Mouse (Mus musculus): ENCODE measurements at regions not wholly inside any gene's neighbourhood (a gene's known extent, or its start where the extent isn't known, plus 50 kb on each side); places are given as distances from the start of the nearest gene placed in this dataset.
"Not testable (repeated sequence)": the region's sequence is repeated elsewhere in the genome, so short reads cannot be mapped to it uniquely, and the experiment has no call there.

- intact Hi-C loops (cut with DNase I): no loop called here
- no peak for TF ChIP-seq CTCF (IDR thresholded peaks at IDR 0.05)
- H3K27ac ChIP-seq: no peak overlapping the region
- no peak overlapping the region for H3K4me3 ChIP-seq
- DNase-seq: no peak
Observed at GRCm38 (mm10) chr6:62573611-62574010, 682.1 kb upstream of the Grid2 start.

- peak; percentile 55 for TF ChIP-seq CTCF (IDR thresholded peaks at IDR 0.05)
- Histone ChIP-seq H3K4me3 (no peak overlapping the region), H3K27ac (no peak overlapping the region)
- intact Hi-C loops (cut with DNase I): no loop called here
- DNase-seq: no peak
Observed at GRCm38 (mm10) chr6:62576200-62576599, 679.5 kb upstream of the Grid2 start.

- no peak overlapping the region for H3K27ac ChIP-seq
- intact Hi-C loops (cut with DNase I): no loop called here
- H3K4me3 ChIP-seq: no peak overlapping the region
- TF ChIP-seq CTCF (IDR thresholded peaks at IDR 0.05): no peak
- no peak for DNase-seq
Observed at GRCm38 (mm10) chr6:62620543-62620942, 635.1 kb upstream of the Grid2 start.

GRCm38 (mm10) chr6:62668123-62668522, 587.6 kb upstream of the Grid2 start:
- H3K4me3 ChIP-seq; intact Hi-C loops (cut with DNase I); H3K27ac ChIP-seq; DNase-seq: not testable (repeated sequence)

- H3K4me3 ChIP-seq: no peak overlapping the region
- H3K27ac ChIP-seq: no peak overlapping the region
- no peak for DNase-seq
- TF ChIP-seq CTCF (IDR thresholded peaks at IDR 0.05): no peak
- intact Hi-C loops (cut with DNase I): no loop called here
Observed at GRCm38 (mm10) chr6:62718389-62718788, 537.3 kb upstream of the Grid2 start.

GRCm38 (mm10) chr6:62719541-62720155, 536.0 kb upstream of the Grid2 start:
- no peak overlapping the region for H3K4me3 ChIP-seq
- intact Hi-C loops (cut with DNase I): no loop called here
- no peak overlapping the region for H3K27ac ChIP-seq

More at GRCm38 (mm10) chr6:62719541-62720155, 536.0 kb upstream of the Grid2 start:
- DNase-seq: no peak
- no peak for TF ChIP-seq CTCF (IDR thresholded peaks at IDR 0.05)

All from gastrocnemius, adult 2 months (tissue).